Mouse (Mus musculus) midbrain, embryonic 11.5 days (tissue): ENCODE data around the gene Akt1s1. TPM values are rescaled to one million over a fixed set of nuclear protein-coding genes. Genes with fewer than 3 reads are reported as not detected.

Source experiments
- ATAC-seq: fragments of 200-750 bp; cut with Nextera tagmentation; 2 replicates; pipeline ENCODE4 v1.8.0; 2017; ENCODE audit warnings: moderate TSS enrichment, moderate library complexity; ENCODE audit not compliant: low FRiP score
- DNase-seq: peaks from one replicate; pipeline ENCODE4 v3.0.0; 2015; ENCODE audit warnings: low spot score; ENCODE audit errors: missing footprints
- H3K27ac ChIP-seq: fragments of 300-500 bp; sonication (generic); 2 replicates; pipeline ENCODE4 v1.5.1; 2014; ENCODE audit warnings: low read depth, low read length
- H3K27me3 ChIP-seq: fragments of 300-500 bp; sonication (generic); 2 replicates; pipeline ENCODE4 v1.6.1; 2014; ENCODE audit warnings: mild to moderate bottlenecking, low read length, moderate library complexity, mixed read lengths; ENCODE audit not compliant: control insufficient read depth, insufficient read depth
- H3K36me3 ChIP-seq: fragments of 300-500 bp; sonication (generic); 2 replicates; pipeline ENCODE4 v1.6.1; 2014; ENCODE audit warnings: mild to moderate bottlenecking, low read length, moderate library complexity, mixed read lengths; ENCODE audit not compliant: control insufficient read depth, insufficient read depth
- H3K4me1 ChIP-seq: fragments of 300-500 bp; sonication (generic); 2 replicates; pipeline ENCODE4 v1.6.1; 2014; ENCODE audit warnings: low read length; ENCODE audit not compliant: control insufficient read depth, insufficient read depth
- H3K4me2 ChIP-seq: fragments of 300-500 bp; sonication (generic); 2 replicates; pipeline ENCODE4 v1.6.1; 2014; ENCODE audit warnings: mild to moderate bottlenecking, moderate library complexity
- H3K4me3 ChIP-seq: fragments of 300-500 bp; sonication (generic); 2 replicates; pipeline ENCODE4 v1.5.1; 2014; ENCODE audit warnings: low read depth, low read length
- H3K9ac ChIP-seq: fragments of 300-500 bp; sonication (generic); 2 replicates; pipeline ENCODE4 v1.6.1; 2014; ENCODE audit warnings: low read length
- H3K9me3 ChIP-seq: fragments of 300-500 bp; sonication (generic); 2 replicates; pipeline ENCODE4 v1.6.1; 2016; ENCODE audit warnings: low read length; ENCODE audit not compliant: control insufficient read depth
- WGBS: fragments of 180-500 bp; shearing (Covaris S2); extraction: QIAGEN DNeasy Blood & Tissue Kit; methylation state at CpG from one replicate; pipeline ENCODE4 v1.1.7; 2014; 5-methylcytosine and 5-hydroxymethylcytosine counted together
- polyA plus RNA-seq: library from polyadenylated mRNA; unstranded; fragments of >200 nt; fragmentation: Nextera tagmentation; extraction: Ambion mirVana; gene quantifications from 2 replicates; pipeline ENCODE4 v1.2.1, GENCODE M21; 2014

The Akt1s1 gene
- polyA plus RNA-seq, 1 experiment from 2014 or later = 34.3 TPM

- Histone ChIP-seq H3K4me2 (peak overlapping the region; percentile 97), H3K9me3 (no peaks in the 10 kb centered on the region), H3K27me3 (no peaks in the 10 kb centered on the region), H3K36me3 (no peaks in the 10 kb centered on the region), H3K27ac (peak overlapping the region; percentile 58), H3K4me3 (peak overlapping the region; percentile 86), H3K9ac (peak overlapping the region; percentile 52), H3K4me1 (peaks cover 32% of the 10 kb centered on the region)
- ATAC-seq (no peak), DNase-seq (peak; percentile 91)
- 36% methylated on average over 14 of the region's 14 CpGs for WGBS
Observed at GRCm38 (mm10) chr7:44814952-44815553, 33.7 kb upstream of the Akt1s1 start.

GRCm38 (mm10) chr7:44815721-44816469 is 32.9 kb upstream of the Akt1s1 start, which contains the start of the genes Nup62 and Il4i1:
Gene Nup62, plus strand, starts transcription at chr7:44816088.
Gene Il4i1, plus strand, starts transcription at chr7:44816387.
- DNase-seq (peak; percentile 100), ATAC-seq (peak; percentile 95)
- Histone ChIP-seq H3K36me3 (no peaks in the 10 kb centered on the region), H3K9me3 (no peaks in the 10 kb centered on the region), H3K27me3 (no peaks in the 10 kb centered on the region), H3K4me1 (peaks cover 32% of the 10 kb centered on the region), H3K9ac (peak within 1 kb of the TSS; percentile 95), H3K4me2 (peak within 1 kb of the TSS; percentile 97), H3K27ac (peak within 1 kb of the TSS; percentile 93), H3K4me3 (peak within 1 kb of the TSS; percentile 86)
- under 1% methylated on average over 54 of the region's 62 CpGs for WGBS

GRCm38 (mm10) chr7:44816470-44817021 is 32.2 kb upstream of the Akt1s1 start, which contains the start of gene Atf5:
Gene Atf5, minus strand, starts transcription at chr7:44816658.
- Histone ChIP-seq H3K27me3 (no peaks in the 10 kb centered on the region), H3K4me1 (peaks cover 32% of the 10 kb centered on the region), H3K9ac (peak within 1 kb of the TSS; percentile 95), H3K4me3 (peak within 1 kb of the TSS; percentile 86), H3K9me3 (no peaks in the 10 kb centered on the region), H3K4me2 (peak within 1 kb of the TSS; percentile 97), H3K36me3 (no peaks in the 10 kb centered on the region), H3K27ac (peak within 1 kb of the TSS; percentile 93)
- DNase-seq = peak; percentile 95
- ATAC-seq = no peak; the same call in 1 of the 2 replicates
- under 1% methylated on average over 55 of the region's 57 CpGs for WGBS

GRCm38 (mm10) chr7:44817441-44817840 is 31.4 kb upstream of the Akt1s1 start:
- Histone ChIP-seq H3K4me1 (peaks cover 32% of the 10 kb centered on the region), H3K27me3 (no peaks in the 10 kb centered on the region), H3K4me2 (peak overlapping the region; percentile 97), H3K36me3 (no peaks in the 10 kb centered on the region), H3K4me3 (peak overlapping the region; percentile 86), H3K27ac (no peak overlapping the region), H3K9ac (peak overlapping the region; percentile 95), H3K9me3 (no peaks in the 10 kb centered on the region)
- DNase-seq (no peak), ATAC-seq (no peak)
- 37% methylated on average over 3 of the region's 3 CpGs for WGBS

- DNase-seq (no peak), ATAC-seq (no peak)
- H3K9me3 ChIP-seq = no peaks in the 10 kb centered on the region
- H3K27me3 ChIP-seq = no peaks in the 10 kb centered on the region
- H3K4me3 ChIP-seq = peak overlapping the region; percentile 86
- 43% methylated on average over 2 of the region's 2 CpGs for WGBS
- peaks cover 35% of the 10 kb centered on the region for H3K4me1 ChIP-seq
- H3K4me2 ChIP-seq = peak overlapping the region; percentile 97
- peak overlapping the region; percentile 95 for H3K9ac ChIP-seq
- H3K36me3 ChIP-seq = no peaks in the 10 kb centered on the region
- H3K27ac ChIP-seq = no peak overlapping the region
Observed at GRCm38 (mm10) chr7:44818164-44818563, 30.6 kb upstream of the Akt1s1 start.

- Histone ChIP-seq H3K9me3 (no peaks in the 10 kb centered on the region), H3K4me1 (peaks cover 36% of the 10 kb centered on the region), H3K4me2 (peak overlapping the region; percentile 97), H3K27me3 (no peaks in the 10 kb centered on the region), H3K4me3 (peak overlapping the region; percentile 86), H3K36me3 (no peaks in the 10 kb centered on the region), H3K27ac (no peak overlapping the region), H3K9ac (peak overlapping the region; percentile 36)
- 52% methylated on average over 6 of the region's 6 CpGs for WGBS
- ATAC-seq = no peak
- DNase-seq = peak; percentile 87
Observed at GRCm38 (mm10) chr7:44818751-44819235, 30.0 kb upstream of the Akt1s1 start.

GRCm38 (mm10) chr7:44819391-44819790 is 29.4 kb upstream of the Akt1s1 start:
- DNase-seq = no peak
- peak overlapping the region; percentile 36; the same call in 1 of the 2 replicates for H3K9ac ChIP-seq
- H3K9me3 ChIP-seq = no peaks in the 10 kb centered on the region
- peak overlapping the region; percentile 97; the same call in 1 of the 2 replicates for H3K4me2 ChIP-seq
- WGBS = 93% methylated on average over 2 of the region's 2 CpGs
- H3K4me1 ChIP-seq = peaks cover 38% of the 10 kb centered on the region
- no peak overlapping the region for H3K27ac ChIP-seq
- ATAC-seq = no peak
- no peak overlapping the region for H3K4me3 ChIP-seq
- no peaks in the 10 kb centered on the region for H3K27me3 ChIP-seq
- no peaks in the 10 kb centered on the region for H3K36me3 ChIP-seq

- H3K9me3 ChIP-seq = no peaks in the 10 kb centered on the region
- H3K27ac ChIP-seq = no peak overlapping the region
- no peaks in the 10 kb centered on the region for H3K36me3 ChIP-seq
- no peak for DNase-seq
- peaks cover 33% of the 10 kb centered on the region for H3K4me1 ChIP-seq
- 77% methylated on average over 5 of the region's 5 CpGs for WGBS
- H3K27me3 ChIP-seq = no peaks in the 10 kb centered on the region
- no peak overlapping the region for H3K4me2 ChIP-seq
- no peak for ATAC-seq
- H3K9ac ChIP-seq = no peak overlapping the region
- no peak overlapping the region for H3K4me3 ChIP-seq
Observed at GRCm38 (mm10) chr7:44819863-44820262, 28.9 kb upstream of the Akt1s1 start.

GRCm38 (mm10) chr7:44820525-44820924 is 28.3 kb upstream of the Akt1s1 start:
- WGBS = 93% methylated on average over 3 of the region's 3 CpGs
- peaks cover 29% of the 10 kb centered on the region for H3K4me1 ChIP-seq
- H3K36me3 ChIP-seq = no peaks in the 10 kb centered on the region
- no peak overlapping the region for H3K9ac ChIP-seq
- no peak overlapping the region for H3K4me3 ChIP-seq
- no peak overlapping the region for H3K4me2 ChIP-seq
- H3K9me3 ChIP-seq = no peaks in the 10 kb centered on the region
- H3K27me3 ChIP-seq = no peaks in the 10 kb centered on the region
- ATAC-seq (no peak), DNase-seq (no peak)
- no peak overlapping the region for H3K27ac ChIP-seq
